Mouse (Mus musculus): ENCODE measurements at regions not wholly inside any gene's neighbourhood (a gene's known extent, or its start where the extent isn't known, plus 50 kb on each side); places are given as distances from the start of the nearest gene placed in this dataset.

DNA sequence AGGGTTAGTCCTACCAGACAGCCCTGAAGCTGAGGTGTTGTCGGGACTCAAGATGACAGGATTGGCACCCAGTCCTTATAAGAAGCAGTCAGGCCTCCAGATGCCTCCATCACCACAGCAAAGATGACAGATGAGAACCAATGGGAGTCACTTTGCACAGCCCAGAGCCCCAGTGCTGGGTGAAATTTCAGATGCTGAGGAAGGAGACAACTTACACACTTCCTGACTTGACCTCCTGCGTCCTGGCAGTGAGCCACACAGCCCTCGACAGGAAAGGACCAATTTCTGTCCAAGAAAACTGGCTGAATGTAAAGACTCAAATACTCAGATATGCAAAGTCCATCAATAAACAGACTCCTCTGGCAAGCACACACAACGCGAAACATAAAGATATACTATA is 67.6 kb upstream of the Intu start:
- TF ChIP-seq CTCF (IDR thresholded peaks at IDR 0.05; ENCODE audit: extremely low read depth, insufficient read depth, low read length) (no peak), POLR2A (IDR thresholded peaks at IDR 0.05; ENCODE audit: extremely low read depth, insufficient read depth, low read length) (no peak)

Data from cortical plate, adult 2 months (tissue).